Mouse (Mus musculus) CH12F3 (cell line): ENCODE results near the gene Gfod1.

ENCODE experiments used
- in situ Hi-C: fragments of 300-500 bp; cut with MboI; formaldehyde crosslinking; loops from 2 replicates; pipeline ENCODE4 v1.14.3; 2020; ENCODE audit warnings: low sequenced_read_pairs

Gene Gfod1

GRCm38 (mm10) chr13:43176676-43177075 lies 127.3 kb downstream of the Gfod1 start:
- in situ Hi-C loops = loop anchor here (25.0 kb wide), 1 partner anchor 561 kb away; no protein-coding TSS in a partner anchor

- in situ Hi-C loops = no loop called here
Observed at GRCm38 (mm10) chr13:43173262-43173661, 130.7 kb downstream of the Gfod1 start.

- in situ Hi-C loops = no loop called here
Observed at GRCm38 (mm10) chr13:43172036-43172713, 131.8 kb downstream of the Gfod1 start.

- in situ Hi-C loops = no loop called here
Observed at GRCm38 (mm10) chr13:43171020-43171710, 132.8 kb downstream of the Gfod1 start, which contains the start of gene Tbc1d7. Gene Tbc1d7 (minus strand): TSS chr13:43171501.

GRCm38 (mm10) chr13:43167721-43168120 lies 136.3 kb downstream of the Gfod1 start:
- in situ Hi-C loops = no loop called here

GRCm38 (mm10) chr13:43159429-43159828 lies 144.5 kb downstream of the Gfod1 start:
- in situ Hi-C loops = no loop called here

- in situ Hi-C loops = no loop called here
Observed at GRCm38 (mm10) chr13:43158281-43158680, 145.7 kb downstream of the Gfod1 start.

- in situ Hi-C loops = no loop called here
Observed at GRCm38 (mm10) chr13:43157370-43157769, 146.6 kb downstream of the Gfod1 start.

GRCm38 (mm10) chr13:43152005-43152520 lies 151.9 kb downstream of the Gfod1 start:
- in situ Hi-C loops = no loop called here

- in situ Hi-C loops = no loop called here
Observed at GRCm38 (mm10) chr13:43149661-43150060, 154.3 kb downstream of the Gfod1 start.

GRCm38 (mm10) chr13:43148692-43149091 lies 155.3 kb downstream of the Gfod1 start:
- in situ Hi-C loops = no loop called here

- in situ Hi-C loops = no loop called here
Observed at GRCm38 (mm10) chr13:43146515-43147258, 157.3 kb downstream of the Gfod1 start.
